In genomic region chr7:80184551-80184950, GRCm38 (mm10) we compare ENCODE assay signal across 10 mouse cellular contexts. TPM values are rescaled to one million over a fixed set of nuclear protein-coding genes. Genes with fewer than 3 reads are reported as not detected.
DNase-seq lines count a peak whose midpoint lies in the region; ATAC-seq and TF ChIP-seq lines count a peak whose summit lies in the region.
"Had no signal": no experiment of that assay in that cellular context is flagged by ENCODE, and none has a peak within 500 bp of the region (broad histone marks: within the 10 kb centered on the region; RNA-seq: fewer than 3 reads in every experiment).

No protein-coding gene starts in this region.

- no peak for DNase-seq in heart, adult 8-10 months (ENCODE audit: low spot score)
- no peak for DNase-seq in kidney, adult 18-20 months
- DNase-seq in cerebellum, postnatal 14 days, result no peak
- DNase-seq: cerebellum, postnatal 36 days; thymus, postnatal 4 days had no signal

- H3K4me1 ChIP-seq in heart, embryonic 12.5 days (replicated peaks), result peaks cover 55% of the 10 kb centered on the region
- peaks cover 46% of the 10 kb centered on the region for H3K4me1 ChIP-seq in kidney, embryonic 15.5 days
- peaks cover 68% of the 10 kb centered on the region for H3K4me1 ChIP-seq in E14TG2a.4 (replicated peaks; ENCODE audit: low read depth, low read length)
- peaks cover 81% of the 10 kb centered on the region for H3K4me1 ChIP-seq in liver, embryonic 12.5 days

- H3K4me3 ChIP-seq in heart, embryonic 12.5 days, result no peak overlapping the region
- no peak overlapping the region for H3K4me3 ChIP-seq in kidney, embryonic 15.5 days (replicated peaks)
- H3K4me3 ChIP-seq in E14TG2a.4 (replicated peaks; ENCODE audit: low read length), result peak overlapping the region; percentile 24
- no peak overlapping the region for H3K4me3 ChIP-seq in liver, embryonic 12.5 days

- H3K9me3 ChIP-seq in heart, embryonic 12.5 days (replicated peaks), result no peaks in the 10 kb centered on the region
- H3K9me3 ChIP-seq in kidney, embryonic 15.5 days (replicated peaks), result no peaks in the 10 kb centered on the region
- no peaks in the 10 kb centered on the region for H3K9me3 ChIP-seq in E14TG2a.4 (ENCODE audit: low read length)
- H3K9me3 ChIP-seq in liver, embryonic 12.5 days (replicated peaks), result no peaks in the 10 kb centered on the region

- TF ChIP-seq CTCF in E14TG2a.4 (conservative IDR thresholded peaks at IDR 0.05; ENCODE audit: low read length), result no peak

- peak overlapping the region; percentile 98 for H3K27ac ChIP-seq in heart, embryonic 12.5 days (ENCODE audit: poor library complexity, severe bottlenecking)
- H3K27ac ChIP-seq in kidney, embryonic 15.5 days, result peak overlapping the region; percentile 67
- H3K27ac ChIP-seq in liver, embryonic 12.5 days, result peak overlapping the region; percentile 87

- no peak for ATAC-seq in heart, embryonic 12.5 days (ENCODE audit: insufficient number of reproducible peaks, low FRiP score)
- ATAC-seq in kidney, embryonic 15.5 days (replicated peaks; ENCODE audit: low FRiP score), result no peak
- no peak for ATAC-seq in liver, embryonic 12.5 days
- no peak for ATAC-seq in megakaryocyte progenitor cell, adult 5-6 weeks (replicated peaks; ENCODE audit: poor library complexity)

- H3K4me2 ChIP-seq in heart, embryonic 12.5 days, result no peak overlapping the region
- no peak overlapping the region for H3K4me2 ChIP-seq in kidney, embryonic 15.5 days
- no peak overlapping the region for H3K4me2 ChIP-seq in liver, embryonic 12.5 days

- H3K36me3 ChIP-seq in heart, embryonic 12.5 days, result no peaks in the 10 kb centered on the region
- H3K36me3 ChIP-seq in kidney, embryonic 15.5 days, result no peaks in the 10 kb centered on the region
- no peaks in the 10 kb centered on the region for H3K36me3 ChIP-seq in E14TG2a.4 (ENCODE audit: insufficient read depth, low read length)
- no peaks in the 10 kb centered on the region for H3K36me3 ChIP-seq in liver, embryonic 12.5 days

- H3K27me3 ChIP-seq in heart, embryonic 12.5 days (replicated peaks), result no peaks in the 10 kb centered on the region; the same call in 1 of the 2 replicates
- H3K27me3 ChIP-seq in kidney, embryonic 15.5 days, result no peaks in the 10 kb centered on the region
- no peaks in the 10 kb centered on the region for H3K27me3 ChIP-seq in E14TG2a.4 (ENCODE audit: insufficient read depth, low read length)
- peaks cover 14% of the 10 kb centered on the region for H3K27me3 ChIP-seq in liver, embryonic 12.5 days (replicated peaks)

- no peak overlapping the region for H3K9ac ChIP-seq in heart, embryonic 12.5 days
- no peak overlapping the region for H3K9ac ChIP-seq in kidney, embryonic 15.5 days
- no peak overlapping the region for H3K9ac ChIP-seq in liver, embryonic 12.5 days

- WGBS in heart, embryonic 12.5 days, result 69% methylated on average over 4 of the region's 4 CpGs
- WGBS in kidney, embryonic 15.5 days, result 23% methylated on average over 4 of the region's 4 CpGs
- WGBS in liver, embryonic 12.5 days (ENCODE audit: insufficient replicate concordance), result 57% methylated on average over 4 of the region's 4 CpGs

RNA-seq across cellular contexts. Expression of gene Sema4b, which starts 2.1 kb away (rescaled TPM):
- polyA plus RNA-seq in heart, embryonic 12.5 days (2016; fragmentation: Nextera tagmentation; extraction: Ambion mirVana), result 10.3 and 10.7 TPM in 2 replicates
- total RNA-seq in heart, adult 8-10 months (2022), result 10 to 100 TPM; 10.9 to 14.0 (median 11.7) TPM
- 17.1 and 21.9 TPM in 2 replicates for polyA plus RNA-seq in kidney, embryonic 15.5 days (2015; fragmentation: Nextera tagmentation; extraction: Ambion mirVana)
- polyA plus RNA-seq in liver, embryonic 12.5 days (2016; fragmentation: Nextera tagmentation; extraction: Ambion mirVana), result 16.9 and 17.9 TPM in 2 replicates
- total RNA-seq in megakaryocyte progenitor cell, adult 5-6 weeks (2015), result 6.6 and 7.7 TPM in 2 replicates
- 5.3 and 8.1 TPM in 2 replicates for total RNA-seq in megakaryocyte progenitor cell, adult 5-6 weeks (2017)

RNA-seq across cellular contexts. Expression of gene Cib1, which starts 48.1 kb away (rescaled TPM):
- polyA plus RNA-seq in heart, embryonic 12.5 days (2016; fragmentation: Nextera tagmentation; extraction: Ambion mirVana), result 43.4 and 47.3 TPM in 2 replicates
- total RNA-seq in heart, adult 8-10 months (2022), result 10 to 100 TPM; 12.7 to 19.1 (median 16.5) TPM
- 108 and 122 TPM in 2 replicates for polyA plus RNA-seq in kidney, embryonic 15.5 days (2015; fragmentation: Nextera tagmentation; extraction: Ambion mirVana)
- 97.5 and 99.2 TPM in 2 replicates for polyA plus RNA-seq in liver, embryonic 12.5 days (2016; fragmentation: Nextera tagmentation; extraction: Ambion mirVana)
- 65.0 and 67.2 TPM in 2 replicates for total RNA-seq in megakaryocyte progenitor cell, adult 5-6 weeks (2015)
- 32.7 and 43.8 TPM in 2 replicates for total RNA-seq in megakaryocyte progenitor cell, adult 5-6 weeks (2017)

RNA-seq across cellular contexts. Expression of gene Gdpgp1, which starts 48.1 kb away (rescaled TPM):
- polyA plus RNA-seq in heart, embryonic 12.5 days (2016; fragmentation: Nextera tagmentation; extraction: Ambion mirVana), result 3.6 and 3.9 TPM in 2 replicates
- 1 to 10 TPM; 1.7 to 2.1 (median 2.0) TPM for total RNA-seq in heart, adult 8-10 months (2022)
- 3.5 and 3.9 TPM in 2 replicates for polyA plus RNA-seq in kidney, embryonic 15.5 days (2015; fragmentation: Nextera tagmentation; extraction: Ambion mirVana)
- polyA plus RNA-seq in liver, embryonic 12.5 days (2016; fragmentation: Nextera tagmentation; extraction: Ambion mirVana), result 3.9 and 4.4 TPM in 2 replicates
- 7.1 TPM in 2 replicates for total RNA-seq in megakaryocyte progenitor cell, adult 5-6 weeks (2015)
- total RNA-seq in megakaryocyte progenitor cell, adult 5-6 weeks (2017), result 2.0 and 2.4 TPM in 2 replicates
